Mouse (Mus musculus) heart, postnatal 0 days (tissue): ENCODE data around the gene Smg7. TPM values are rescaled to one million over a fixed set of nuclear protein-coding genes. Genes with fewer than 3 reads are reported as not detected.

ENCODE experiments used
- ATAC-seq: fragments of 200-750 bp; cut with Nextera tagmentation; 2 replicates; pipeline ENCODE4 v1.8.0; 2017; ENCODE audit warnings: low read depth, moderate number of reproducible peaks, moderate library complexity; ENCODE audit not compliant: insufficient read depth
- DNase-seq: peaks from one replicate; pipeline ENCODE4 v3.0.0-alpha.2; 2016; ENCODE audit warnings: low spot score
- H3K27ac ChIP-seq: fragments of 300-500 bp; sonication (generic); 2 replicates; pipeline ENCODE4 v1.5.1; 2014; ENCODE audit warnings: low read depth, mild to moderate bottlenecking
- H3K27me3 ChIP-seq: fragments of 300-500 bp; sonication (generic); 2 replicates; pipeline ENCODE4 v1.6.1; 2014; ENCODE audit warnings: low read length, mixed read lengths; ENCODE audit not compliant: control insufficient read depth, insufficient read depth
- H3K36me3 ChIP-seq: fragments of 300-500 bp; sonication (generic); replicated peaks from 2 replicates; pipeline ENCODE4 v1.6.1; 2014; ENCODE audit warnings: low read length, mixed read lengths; ENCODE audit not compliant: control insufficient read depth, insufficient read depth
- H3K4me1 ChIP-seq: fragments of 300-500 bp; sonication (generic); 2 replicates; pipeline ENCODE4 v1.6.1; 2014; ENCODE audit warnings: antibody characterized with exemption; ENCODE audit not compliant: control insufficient read depth, insufficient read depth
- H3K4me2 ChIP-seq: fragments of 300-500 bp; sonication (generic); 2 replicates; pipeline ENCODE4 v1.6.1; 2014; ENCODE audit warnings: low read depth, mild to moderate bottlenecking, low read length, moderate library complexity
- H3K4me3 ChIP-seq: fragments of 300-500 bp; sonication (generic); 2 replicates; pipeline ENCODE4 v1.5.1; 2014; ENCODE audit warnings: low read depth, low read length
- H3K9ac ChIP-seq: fragments of 300-500 bp; sonication (generic); replicated peaks from 2 replicates; pipeline ENCODE4 v1.6.1; 2014; ENCODE audit warnings: low read depth, low read length, mixed read lengths
- H3K9me3 ChIP-seq: fragments of 300-500 bp; sonication (generic); replicated peaks from 2 replicates; pipeline ENCODE4 v1.6.1; 2016; ENCODE audit warnings: low read length; ENCODE audit not compliant: control insufficient read depth
- CTCF ChIP-seq: IDR thresholded peaks from 2 replicates; pipeline ENCODE4 v1.5.1; 2016; ENCODE audit warnings: antibody characterized with exemption, control low read depth, low read depth
- EP300 ChIP-seq: IDR thresholded peaks from 2 replicates; pipeline ENCODE4 v1.6.1; 2016; ENCODE audit warnings: antibody characterized with exemption, low read depth
- WGBS: fragments of 180-500 bp; shearing (Covaris S2); extraction: QIAGEN DNeasy Blood & Tissue Kit; methylation state at CpG from one replicate; pipeline ENCODE4 v1.1.7; 2014; 5-methylcytosine and 5-hydroxymethylcytosine counted together
- polyA plus RNA-seq: library from polyadenylated mRNA; unstranded; fragments of >200 nt; fragmentation: Nextera tagmentation; extraction: Ambion mirVana; gene quantifications from 2 replicates; pipeline ENCODE4 v1.2.1, GENCODE M21; 2015
- total RNA-seq: library from RNA; depleted of rRNA; stranded (reverse); fragments of >200 nt; gene quantifications from 2 replicates; pipeline ENCODE4 v1.2.3, GENCODE M21; 2014; ENCODE audit warnings: low replicate concordance

Smg7 gene
- total and polyA plus RNA-seq, 2 experiments from 2014 or later: 13.5 to 46.0 TPM

- H3K9me3 ChIP-seq: no peaks in the 10 kb centered on the region
- no peak overlapping the region for H3K27ac ChIP-seq
- WGBS: 53% methylated on average over 7 of the region's 7 CpGs
- no peaks in the 10 kb centered on the region for H3K27me3 ChIP-seq
- H3K36me3 ChIP-seq: no peaks in the 10 kb centered on the region
- no peak overlapping the region for H3K4me3 ChIP-seq
- DNase-seq (no peak), ATAC-seq (no peak)
- TF ChIP-seq CTCF (no peak), EP300 (no peak)
- H3K4me1 ChIP-seq: peaks cover 23% of the 10 kb centered on the region; the same call in 1 of the 2 replicates
- H3K4me2 ChIP-seq: no peak overlapping the region
- no peak overlapping the region for H3K9ac ChIP-seq
These were observed 81.3 kb downstream of the Smg7 start for GRCm38 (mm10) chr1:152820911-152821695.

- Histone ChIP-seq H3K9me3 (no peaks in the 10 kb centered on the region), H3K4me1 (peaks cover 34% of the 10 kb centered on the region; the same call in 1 of the 2 replicates), H3K36me3 (no peaks in the 10 kb centered on the region), H3K27me3 (no peaks in the 10 kb centered on the region), H3K4me3 (no peak overlapping the region), H3K27ac (no peak overlapping the region), H3K4me2 (no peak overlapping the region), H3K9ac (no peak overlapping the region)
- TF ChIP-seq CTCF: no peak
- TF ChIP-seq EP300: no peak
- ATAC-seq (no peak), DNase-seq (no peak)
- WGBS: 75% methylated on average over 6 of the region's 6 CpGs
These were observed 82.9 kb downstream of the Smg7 start for GRCm38 (mm10) chr1:152819558-152819957.

GRCm38 (mm10) chr1:152817794-152818193, 84.7 kb downstream of the Smg7 start:
- Histone ChIP-seq H3K4me2 (peak overlapping the region; percentile 16; the same call in 1 of the 2 replicates), H3K4me3 (no peak overlapping the region), H3K36me3 (no peaks in the 10 kb centered on the region), H3K4me1 (peaks cover 34% of the 10 kb centered on the region; the same call in 1 of the 2 replicates), H3K27ac (peak overlapping the region; percentile 49), H3K9ac (no peak overlapping the region), H3K9me3 (no peaks in the 10 kb centered on the region), H3K27me3 (no peaks in the 10 kb centered on the region)
- peak; percentile 51; the same call in 1 of the 2 replicates for TF ChIP-seq EP300
- TF ChIP-seq CTCF: no peak
- 4% methylated on average over 10 of the region's 10 CpGs for WGBS
- ATAC-seq: peak; percentile 73
- DNase-seq: peak; percentile 74

- Histone ChIP-seq H3K9ac (no peak overlapping the region), H3K9me3 (no peaks in the 10 kb centered on the region), H3K36me3 (no peaks in the 10 kb centered on the region), H3K27ac (peak overlapping the region; percentile 49), H3K4me2 (peak overlapping the region; percentile 16; the same call in 1 of the 2 replicates), H3K4me3 (no peak overlapping the region), H3K27me3 (no peaks in the 10 kb centered on the region), H3K4me1 (peaks cover 34% of the 10 kb centered on the region; the same call in 1 of the 2 replicates)
- ATAC-seq (peak; percentile 13; the same call in 1 of the 2 replicates), DNase-seq (no peak)
- WGBS: 35% methylated on average over 12 of the region's 12 CpGs
- no peak for TF ChIP-seq EP300
- no peak for TF ChIP-seq CTCF
These were observed 85.2 kb downstream of the Smg7 start for GRCm38 (mm10) chr1:152817027-152817769.

- no peak overlapping the region for H3K4me2 ChIP-seq
- H3K4me1 ChIP-seq: peaks cover 30% of the 10 kb centered on the region; the same call in 1 of the 2 replicates
- WGBS: 39% methylated on average over 7 of the region's 7 CpGs
- H3K4me3 ChIP-seq: no peak overlapping the region
- no peaks in the 10 kb centered on the region for H3K9me3 ChIP-seq
- no peak overlapping the region for H3K9ac ChIP-seq
- ATAC-seq: peak; percentile 71
- H3K27ac ChIP-seq: no peak overlapping the region
- DNase-seq: peak; percentile 36
- H3K36me3 ChIP-seq: no peaks in the 10 kb centered on the region
- H3K27me3 ChIP-seq: no peaks in the 10 kb centered on the region
- TF ChIP-seq CTCF: peak; percentile 40
- TF ChIP-seq EP300: no peak
These were observed 87.2 kb downstream of the Smg7 start for GRCm38 (mm10) chr1:152815265-152815701.
